Mouse (Mus musculus) megakaryocyte, embryonic 14.5 days (primary cell): Measurements from ENCODE around the gene Ppp2r3c. TPM values are rescaled to one million over a fixed set of nuclear protein-coding genes. Genes with fewer than 3 reads are reported as not detected.

Experiments
- H3K27me3 ChIP-seq: replicated peaks from 2 replicates; pipeline ENCODE3; 2012; ENCODE audit warnings: inconsistent platforms
- H3K36me3 ChIP-seq: replicated peaks from 2 replicates; pipeline ENCODE3; 2012; ENCODE audit warnings: low read length, inconsistent platforms, mixed read lengths
- H3K4me1 ChIP-seq: 2 replicates; pipeline ENCODE4 v1.6.1; 2012; ENCODE audit warnings: inconsistent platforms
- H3K4me3 ChIP-seq: replicated peaks from 2 replicates; pipeline ENCODE3; 2012; ENCODE audit warnings: moderate library complexity, mild to moderate bottlenecking, inconsistent platforms
- H3K9me3 ChIP-seq: 2 replicates; pipeline ENCODE4 v1.6.1; 2012; ENCODE audit warnings: inconsistent platforms
- FLI1 ChIP-seq: IDR thresholded peaks from 2 replicates; pipeline ENCODE4 v1.6.1; 2012; ENCODE audit warnings: low read length, inconsistent platforms, mixed read lengths
- GATA1 ChIP-seq: IDR thresholded peaks from 3 replicates; pipeline ENCODE4 v1.6.1; 2012; ENCODE audit warnings: mixed read lengths, low read length, inconsistent platforms, borderline replicate concordance
- polyA plus RNA-seq: library from polyadenylated mRNA; stranded (reverse); fragments of >175 nt; gene quantifications from 2 replicates; pipeline ENCODE4 v1.2.3, GENCODE M21; 2012; ENCODE audit warnings: low replicate concordance; ENCODE audit not compliant: insufficient read depth

Ppp2r3c gene
- polyA plus RNA-seq, 1 experiment: 0.39 TPM

DNA sequence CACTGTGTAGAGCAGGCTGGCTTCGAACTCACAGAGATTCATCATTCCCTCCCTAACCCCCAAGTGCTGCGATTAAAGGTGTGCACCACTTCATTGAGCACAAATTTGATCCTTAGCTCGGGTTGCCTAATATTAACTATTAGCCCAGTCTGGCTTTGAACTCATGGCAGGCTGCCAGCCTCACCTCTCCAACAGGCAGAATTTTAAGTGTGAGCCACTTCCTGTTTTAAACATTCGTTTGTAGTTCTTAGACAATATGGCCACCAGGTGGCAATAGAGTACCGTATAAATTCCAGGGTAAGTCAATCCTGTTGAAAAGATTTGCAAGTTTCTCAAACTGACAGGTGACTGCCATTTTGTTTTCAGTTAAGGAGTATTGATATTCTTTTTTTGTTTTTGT, 12.4 kb upstream of the Ppp2r3c start:
- TF ChIP-seq GATA1 (no peak), FLI1 (no peak)
- Histone ChIP-seq H3K36me3 (peaks cover 60% of the 10 kb centered on the region), H3K27me3 (no peaks in the 10 kb centered on the region), H3K4me1 (peaks cover 15% of the 10 kb centered on the region), H3K9me3 (no peaks in the 10 kb centered on the region), H3K4me3 (no peak overlapping the region)

GRCm38 (mm10) chr12:55313901-55314300, 11.1 kb upstream of the Ppp2r3c start:
- Histone ChIP-seq H3K9me3 (no peaks in the 10 kb centered on the region), H3K27me3 (no peaks in the 10 kb centered on the region), H3K4me3 (no peak overlapping the region), H3K36me3 (peaks cover 62% of the 10 kb centered on the region), H3K4me1 (peaks cover 15% of the 10 kb centered on the region)
- TF ChIP-seq FLI1: no peak
- no peak for TF ChIP-seq GATA1

DNA sequence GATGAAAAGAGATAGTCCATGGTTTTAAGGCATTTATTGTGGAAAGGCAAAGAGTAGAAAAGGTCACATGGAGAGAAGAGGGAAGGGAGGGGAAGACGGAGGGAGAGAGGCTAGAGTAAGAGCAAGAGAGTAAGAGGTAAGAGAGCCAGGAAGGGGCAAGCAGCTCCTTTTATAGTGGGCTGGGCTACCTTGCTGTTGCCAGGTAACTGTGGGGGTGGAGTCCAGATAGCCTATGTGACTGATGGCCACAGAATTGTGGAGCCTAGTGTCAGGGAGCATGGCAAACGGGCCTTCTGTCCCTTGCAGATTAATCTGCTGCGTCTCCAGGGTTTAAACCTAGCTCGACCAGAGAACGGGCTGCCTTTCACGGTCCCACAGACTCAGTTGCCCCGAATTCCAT, 9.0 kb upstream of the Ppp2r3c start:
- TF ChIP-seq GATA1: no peak
- TF ChIP-seq FLI1: no peak
- H3K4me3 ChIP-seq: no peak overlapping the region
- no peaks in the 10 kb centered on the region for H3K27me3 ChIP-seq
- peaks cover 21% of the 10 kb centered on the region for H3K4me1 ChIP-seq
- H3K36me3 ChIP-seq: peaks cover 67% of the 10 kb centered on the region
- no peaks in the 10 kb centered on the region for H3K9me3 ChIP-seq

GRCm38 (mm10) chr12:55309501-55309900, 6.7 kb upstream of the Ppp2r3c start:
- Histone ChIP-seq H3K27me3 (no peaks in the 10 kb centered on the region), H3K4me1 (peaks cover 10% of the 10 kb centered on the region; the same call in 1 of the 2 replicates), H3K36me3 (peaks cover 72% of the 10 kb centered on the region), H3K9me3 (no peaks in the 10 kb centered on the region), H3K4me3 (no peak overlapping the region)
- TF ChIP-seq GATA1 (no peak), FLI1 (no peak)

- Histone ChIP-seq H3K36me3 (peaks cover 66% of the 10 kb centered on the region), H3K27me3 (no peaks in the 10 kb centered on the region), H3K4me3 (no peak overlapping the region), H3K9me3 (no peaks in the 10 kb centered on the region), H3K4me1 (peaks cover 16% of the 10 kb centered on the region)
- TF ChIP-seq FLI1 (no peak), GATA1 (no peak)
Measured at GRCm38 (mm10) chr12:55308731-55309130, 5.9 kb upstream of the Ppp2r3c start.

DNA sequence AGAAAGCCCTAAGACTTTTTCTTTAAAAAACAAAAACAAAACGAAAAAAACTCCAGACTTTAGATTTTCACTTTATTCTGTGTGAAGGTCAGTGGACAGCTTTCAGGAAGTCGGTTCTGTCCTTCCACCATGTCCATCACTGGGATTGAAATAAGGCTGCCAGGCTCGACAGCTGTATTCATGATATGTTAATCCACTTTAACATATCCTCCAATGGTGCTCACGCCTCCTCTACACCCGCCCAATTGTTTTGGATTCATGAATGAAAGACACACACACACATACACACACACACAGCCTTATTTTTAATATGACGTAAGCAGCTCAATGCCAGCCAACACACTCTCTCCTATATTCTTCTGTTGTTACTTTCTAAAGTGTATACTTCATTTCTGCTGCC, 4.8 kb upstream of the Ppp2r3c start:
- Histone ChIP-seq H3K4me3 (no peak overlapping the region), H3K27me3 (no peaks in the 10 kb centered on the region), H3K4me1 (peaks cover 20% of the 10 kb centered on the region), H3K36me3 (peaks cover 62% of the 10 kb centered on the region), H3K9me3 (no peaks in the 10 kb centered on the region)
- TF ChIP-seq FLI1 (no peak), GATA1 (no peak)

- Histone ChIP-seq H3K4me3 (no peak overlapping the region), H3K36me3 (peaks cover 52% of the 10 kb centered on the region), H3K4me1 (peaks cover 25% of the 10 kb centered on the region), H3K9me3 (no peaks in the 10 kb centered on the region), H3K27me3 (no peaks in the 10 kb centered on the region)
- TF ChIP-seq GATA1 (no peak), FLI1 (no peak)
Measured at GRCm38 (mm10) chr12:55306371-55306770, 3.6 kb upstream of the Ppp2r3c start.

DNA sequence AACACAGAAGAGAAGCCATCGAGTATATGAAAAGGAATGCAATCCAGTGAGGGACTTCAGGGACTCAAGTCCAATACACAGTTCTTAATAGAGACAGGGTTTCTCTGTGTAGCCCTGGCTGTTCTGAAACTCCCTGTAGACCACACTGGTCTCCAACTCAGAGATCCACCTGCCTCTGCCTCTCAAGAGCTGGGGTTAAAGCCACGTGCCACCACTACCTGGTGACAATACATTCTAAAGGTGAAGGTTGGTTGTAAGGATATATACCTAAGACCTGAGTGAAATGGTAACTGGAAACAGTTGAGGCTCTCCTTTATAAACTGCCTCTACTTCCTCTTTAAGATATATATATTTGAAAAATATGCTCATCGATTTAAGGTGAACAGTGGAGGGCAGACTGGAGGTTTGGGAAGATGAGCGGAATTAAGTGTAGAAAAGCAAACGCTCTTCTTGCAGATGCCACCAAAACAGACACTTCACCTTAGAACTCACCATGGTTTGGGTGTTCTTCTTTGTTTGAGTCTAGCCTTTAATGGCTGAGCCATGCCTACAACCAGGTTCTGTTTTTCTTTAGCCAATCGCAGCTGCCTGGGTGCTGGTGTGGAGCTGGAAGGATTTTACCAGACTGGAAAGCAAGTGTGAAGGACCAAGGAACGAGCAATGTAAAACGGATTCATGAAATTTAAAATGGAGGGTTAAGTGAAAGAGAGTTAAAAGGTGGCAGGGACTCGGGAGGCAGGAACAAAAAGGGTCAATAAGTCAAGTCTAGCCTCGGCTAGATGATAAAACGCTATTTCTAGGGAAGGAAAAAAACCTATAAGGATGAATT, 1.1 kb downstream of the Ppp2r3c start:
- no peaks in the 10 kb centered on the region for H3K27me3 ChIP-seq
- H3K36me3 ChIP-seq: peaks cover 43% of the 10 kb centered on the region
- no peaks in the 10 kb centered on the region for H3K9me3 ChIP-seq
- no peak for TF ChIP-seq FLI1
- TF ChIP-seq GATA1: no peak
- H3K4me3 ChIP-seq: peak overlapping the region; percentile 94
- peaks cover 43% of the 10 kb centered on the region for H3K4me1 ChIP-seq

- TF ChIP-seq GATA1 (no peak), FLI1 (no peak)
- H3K4me3 ChIP-seq: peak overlapping the region; percentile 94
- H3K36me3 ChIP-seq: peaks cover 44% of the 10 kb centered on the region
Measured at GRCm38 (mm10) chr12:55300820-55301351, 1.9 kb downstream of the Ppp2r3c start.

DNA sequence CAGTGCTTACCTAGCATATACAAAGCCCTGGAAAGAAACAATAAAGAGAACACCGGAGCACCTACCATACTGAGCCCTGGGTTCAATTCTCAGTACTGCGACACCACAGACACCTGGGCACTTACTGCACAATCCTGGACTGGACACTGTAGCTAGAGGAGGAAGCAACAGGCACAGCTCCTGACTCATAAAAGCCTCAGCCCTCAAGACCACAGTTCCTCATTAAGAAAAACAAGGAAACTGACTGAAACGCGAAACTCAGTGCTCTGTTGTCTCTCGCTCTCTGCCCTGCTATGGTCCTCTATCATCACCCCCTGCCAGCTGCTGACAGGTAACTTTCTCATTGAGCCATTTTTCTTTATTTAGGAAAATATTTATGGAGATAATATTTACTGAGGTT, 3.5 kb downstream of the Ppp2r3c start, which contains the start of gene 1110008L16Rik:
TSS of gene 1110008L16Rik (plus strand) at position 242 of the 400 bp plus-strand sequence.
- Histone ChIP-seq H3K4me1 (peaks cover 38% of the 10 kb centered on the region), H3K36me3 (peaks cover 54% of the 10 kb centered on the region), H3K4me3 (no peak within 1 kb of the TSS)

More at GRCm38 (mm10) chr12:55300820-55301351, 1.9 kb downstream of the Ppp2r3c start:
- Histone ChIP-seq H3K27me3 (no peaks in the 10 kb centered on the region), H3K4me1 (peaks cover 43% of the 10 kb centered on the region), H3K9me3 (no peaks in the 10 kb centered on the region)

More for the DNA sequence above, 3.5 kb downstream of the Ppp2r3c start, which contains the start of gene 1110008L16Rik:
- TF ChIP-seq FLI1: no peak
- TF ChIP-seq GATA1: no peak
- no peaks in the 10 kb centered on the region for H3K9me3 ChIP-seq
- H3K27me3 ChIP-seq: no peaks in the 10 kb centered on the region
